Mouse (Mus musculus) stomach, postnatal 0 days (tissue): ENCODE measurements around the gene Haus7. TPM values are rescaled to one million over a fixed set of nuclear protein-coding genes. Genes with fewer than 3 reads are reported as not detected.

ENCODE experiments used
- ATAC-seq: fragments of 200-750 bp; cut with Nextera tagmentation; 2 replicates; pipeline ENCODE4 v1.8.0; 2017; ENCODE audit not compliant: low FRiP score, low TSS enrichment
- DNase-seq: peaks from one replicate; pipeline ENCODE4 v3.0.0-alpha.2; 2016; ENCODE audit warnings: low spot score
- H3K27ac ChIP-seq: fragments of 300-500 bp; sonication (generic); replicated peaks from 2 replicates; pipeline ENCODE4 v1.5.1; 2014; ENCODE audit warnings: mild to moderate bottlenecking, control low read depth
- H3K27me3 ChIP-seq: fragments of 300-500 bp; sonication (generic); 2 replicates; pipeline ENCODE4 v1.6.1; 2014; ENCODE audit warnings: low read length; ENCODE audit not compliant: control insufficient read depth, insufficient read depth
- H3K36me3 ChIP-seq: fragments of 300-500 bp; sonication (generic); 2 replicates; pipeline ENCODE4 v1.6.1; 2014; ENCODE audit warnings: low read length, mixed read lengths; ENCODE audit not compliant: control insufficient read depth, insufficient read depth
- H3K4me1 ChIP-seq: fragments of 300-500 bp; sonication (generic); replicated peaks from 2 replicates; pipeline ENCODE4 v1.6.1; 2014; ENCODE audit warnings: antibody characterized with exemption; ENCODE audit not compliant: control insufficient read depth, insufficient read depth
- H3K4me2 ChIP-seq: fragments of 300-500 bp; sonication (generic); replicated peaks from 2 replicates; pipeline ENCODE4 v1.6.1; 2014; ENCODE audit warnings: low read depth, mild to moderate bottlenecking, control low read depth, moderate library complexity
- H3K4me3 ChIP-seq: fragments of 300-500 bp; sonication (generic); 2 replicates; pipeline ENCODE4 v1.5.1; 2014; ENCODE audit warnings: low read depth, low read length, control low read depth
- H3K9ac ChIP-seq: fragments of 300-500 bp; sonication (generic); 2 replicates; pipeline ENCODE4 v1.6.1; 2014; ENCODE audit warnings: mild to moderate bottlenecking, low read length, control low read depth, mixed read lengths
- H3K9me3 ChIP-seq: fragments of 300-500 bp; sonication (generic); 2 replicates; pipeline ENCODE4 v1.6.1; 2016; ENCODE audit warnings: low read length; ENCODE audit not compliant: control insufficient read depth
- CTCF ChIP-seq: IDR thresholded peaks from 2 replicates; pipeline ENCODE4 v1.5.1; 2016; ENCODE audit warnings: antibody characterized with exemption, low read depth, mild to moderate bottlenecking, moderate library complexity
- EP300 ChIP-seq: optimal IDR thresholded peaks from 2 replicates; pipeline ENCODE3; 2016; ENCODE audit warnings: antibody characterized with exemption
- WGBS: fragments of 180-500 bp; shearing (Covaris S2); extraction: QIAGEN DNeasy Blood & Tissue Kit; methylation state at CpG from one replicate; pipeline ENCODE4 v1.1.7; 2014; 5-methylcytosine and 5-hydroxymethylcytosine counted together
- polyA plus RNA-seq: library from polyadenylated mRNA; unstranded; fragments of >200 nt; fragmentation: Nextera tagmentation; extraction: Ambion mirVana; gene quantifications from 2 replicates; pipeline ENCODE4 v1.2.1, GENCODE M21; 2015

Gene Haus7
- polyA plus RNA-seq, 1 experiment from 2014 or later = 35.7 TPM

- Histone ChIP-seq H3K9me3 (no peaks in the 10 kb centered on the region), H3K4me3 (no peak overlapping the region), H3K4me1 (no peaks in the 10 kb centered on the region), H3K9ac (no peak overlapping the region), H3K4me2 (no peak overlapping the region), H3K27me3 (no peaks in the 10 kb centered on the region), H3K36me3 (no peaks in the 10 kb centered on the region), H3K27ac (no peak overlapping the region)
- TF ChIP-seq EP300 = no peak
- TF ChIP-seq CTCF = peak; percentile 76
- peak; percentile 29 for DNase-seq
- 19% methylated on average over 2 of the region's 2 CpGs for WGBS
- no peak for ATAC-seq
These were observed 6.9 kb downstream of the Haus7 start for GRCm38 (mm10) chrX:73451949-73452348.

- H3K27ac ChIP-seq = no peak overlapping the region
- H3K4me3 ChIP-seq = no peak overlapping the region
- H3K36me3 ChIP-seq = no peaks in the 10 kb centered on the region
- no peak for ATAC-seq
- no peaks in the 10 kb centered on the region for H3K27me3 ChIP-seq
- no peak for DNase-seq
- no peaks in the 10 kb centered on the region for H3K4me1 ChIP-seq
- H3K9ac ChIP-seq = no peak overlapping the region
- H3K4me2 ChIP-seq = no peak overlapping the region
- H3K9me3 ChIP-seq = no peaks in the 10 kb centered on the region
- TF ChIP-seq CTCF = no peak
- no peak for TF ChIP-seq EP300
- 37% methylated on average over 2 of the region's 2 CpGs for WGBS
These were observed 17.4 kb downstream of the Haus7 start for GRCm38 (mm10) chrX:73441428-73441827.

- H3K27ac ChIP-seq = no peak within 1 kb of the TSS
- H3K27me3 ChIP-seq = no peaks in the 10 kb centered on the region
- DNase-seq = peak; percentile 31
- no peaks in the 10 kb centered on the region for H3K4me1 ChIP-seq
- no peak within 1 kb of the TSS for H3K9ac ChIP-seq
- no peak for TF ChIP-seq EP300
- no peak for TF ChIP-seq CTCF
- 48% methylated on average over 11 of the region's 11 CpGs for WGBS
- H3K36me3 ChIP-seq = no peaks in the 10 kb centered on the region
- H3K9me3 ChIP-seq = no peaks in the 10 kb centered on the region
- no peak within 1 kb of the TSS for H3K4me2 ChIP-seq
- peak; percentile 53 for ATAC-seq
- no peak within 1 kb of the TSS for H3K4me3 ChIP-seq
These were observed 23.6 kb downstream of the Haus7 start, which contains the start of gene Trex2 for GRCm38 (mm10) chrX:73435252-73435651. TSS of gene Trex2 (minus strand) at chrX:73435344.

GRCm38 (mm10) chrX:73432850-73433249 lies 26.0 kb downstream of the Haus7 start:
- WGBS = 57% methylated on average over 5 of the region's 5 CpGs
- H3K36me3 ChIP-seq = no peaks in the 10 kb centered on the region
- no peak overlapping the region for H3K9ac ChIP-seq
- TF ChIP-seq EP300 (no peak), CTCF (no peak)
- ATAC-seq (peak; percentile 90), DNase-seq (peak; percentile 40)
- 0 out of 2 replicates have a peak overlapping the region, but pooled peaks have one; percentile 13 for H3K27ac ChIP-seq
- no peaks in the 10 kb centered on the region for H3K9me3 ChIP-seq
- H3K4me1 ChIP-seq = no peaks in the 10 kb centered on the region
- H3K27me3 ChIP-seq = no peaks in the 10 kb centered on the region
- no peak overlapping the region for H3K4me3 ChIP-seq
- no peak overlapping the region for H3K4me2 ChIP-seq

GRCm38 (mm10) chrX:73430036-73430435 lies 28.8 kb downstream of the Haus7 start:
- no peak overlapping the region for H3K27ac ChIP-seq
- WGBS = 77% methylated on average over 2 of the region's 2 CpGs
- DNase-seq (no peak), ATAC-seq (no peak)
- no peaks in the 10 kb centered on the region for H3K4me1 ChIP-seq
- H3K4me3 ChIP-seq = no peak overlapping the region
- H3K9me3 ChIP-seq = no peaks in the 10 kb centered on the region
- H3K36me3 ChIP-seq = no peaks in the 10 kb centered on the region
- H3K27me3 ChIP-seq = no peaks in the 10 kb centered on the region
- no peak overlapping the region for H3K4me2 ChIP-seq
- TF ChIP-seq CTCF (peak; percentile 60), EP300 (no peak)
- H3K9ac ChIP-seq = no peak overlapping the region

- H3K4me3 ChIP-seq = no peak overlapping the region
- no peaks in the 10 kb centered on the region for H3K36me3 ChIP-seq
- H3K9me3 ChIP-seq = no peaks in the 10 kb centered on the region
- no peak overlapping the region for H3K4me2 ChIP-seq
- no peaks in the 10 kb centered on the region for H3K4me1 ChIP-seq
- H3K27me3 ChIP-seq = no peaks in the 10 kb centered on the region
- DNase-seq = no peak
- TF ChIP-seq CTCF (peak; percentile 34), EP300 (no peak)
- no peak overlapping the region for H3K27ac ChIP-seq
- 20% methylated on average over 1 of the region's 1 CpGs for WGBS
- ATAC-seq = no peak
- no peak overlapping the region for H3K9ac ChIP-seq
These were observed 46.1 kb downstream of the Haus7 start for GRCm38 (mm10) chrX:73412767-73413166.
